Mouse (Mus musculus): ENCODE results near the gene Gm20425. TPM values are rescaled to one million over a fixed set of nuclear protein-coding genes. Genes with fewer than 3 reads are reported as not detected.

Gm20425 gene
- 4.6 and 7.3 TPM in 2 replicates for polyA plus RNA-seq (2016; fragmentation: Nextera tagmentation; extraction: Ambion mirVana)

GRCm38 (mm10) chr9:103230151-103230951, at the start of gene Gm20425, which contains the start of gene Trf:
Gm20425 (minus strand) TSS chr9:103230307.
Trf (minus strand) TSS chr9:103230444.
- peak; percentile 51; the same call in 1 of the 2 replicates for ATAC-seq (ENCODE audit: low FRiP score, low read depth)
- H3K27me3 ChIP-seq (replicated peaks), result no peaks in the 10 kb centered on the region
- H3K9ac ChIP-seq, result peak within 1 kb of the TSS; percentile 45
- H3K9me3 ChIP-seq, result no peaks in the 10 kb centered on the region
- H3K27ac ChIP-seq, result 0 out of 2 replicates have a peak within 1 kb of the TSS, but pooled peaks have one; percentile 6
- H3K4me1 ChIP-seq, result peaks cover 5% of the 10 kb centered on the region; the same call in 1 of the 2 replicates
- peak within 1 kb of the TSS; percentile 7; the same call in 1 of the 2 replicates for H3K4me3 ChIP-seq
- 41% methylated on average over 29 of the region's 29 CpGs for WGBS
- no peaks in the 10 kb centered on the region for H3K36me3 ChIP-seq
- peak within 1 kb of the TSS; percentile 47 for H3K4me2 ChIP-seq (replicated peaks)

GRCm38 (mm10) chr9:103276876-103277275, 46.8 kb upstream of the Gm20425 start:
- Histone ChIP-seq H3K4me3 (no peak overlapping the region), H3K4me2 (replicated peaks) (no peak overlapping the region), H3K27me3 (replicated peaks) (no peaks in the 10 kb centered on the region), H3K9me3 (no peaks in the 10 kb centered on the region), H3K27ac (no peak overlapping the region), H3K4me1 (no peaks in the 10 kb centered on the region), H3K36me3 (no peaks in the 10 kb centered on the region), H3K9ac (no peak overlapping the region)
- 87% methylated on average over 6 of the region's 6 CpGs for WGBS
- ATAC-seq (ENCODE audit: low FRiP score, low read depth), result no peak

GRCm38 (mm10) chr9:103275676-103276075, 45.6 kb upstream of the Gm20425 start:
- Histone ChIP-seq H3K4me2 (replicated peaks) (no peak overlapping the region), H3K4me1 (no peaks in the 10 kb centered on the region), H3K9me3 (no peaks in the 10 kb centered on the region), H3K27ac (no peak overlapping the region), H3K9ac (no peak overlapping the region), H3K4me3 (no peak overlapping the region), H3K27me3 (replicated peaks) (no peaks in the 10 kb centered on the region), H3K36me3 (no peaks in the 10 kb centered on the region)
- no peak for ATAC-seq (ENCODE audit: low FRiP score, low read depth)
- WGBS, result 83% methylated on average over 1 of the region's 1 CpGs

DNA sequence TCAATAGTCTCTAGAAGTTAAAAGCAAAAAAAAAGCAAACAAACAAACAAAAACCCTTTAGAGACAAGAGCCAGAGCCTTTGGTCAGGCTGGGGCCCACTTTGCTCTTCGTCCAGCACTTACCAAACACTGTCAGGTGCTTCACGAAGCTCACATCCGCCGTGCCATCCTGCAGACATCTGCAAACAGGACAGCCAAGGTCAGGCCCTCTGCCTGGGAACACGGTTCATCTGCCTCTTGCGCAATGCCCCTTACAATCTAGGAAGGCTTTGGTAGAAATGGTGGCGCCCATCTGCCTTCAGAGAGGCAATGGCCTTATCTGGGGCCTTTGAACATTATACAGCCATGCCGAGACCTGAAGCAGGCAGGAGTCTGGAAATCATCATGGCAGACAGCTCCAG, 44.7 kb upstream of the Gm20425 start:
- no peaks in the 10 kb centered on the region for H3K36me3 ChIP-seq
- no peak overlapping the region for H3K27ac ChIP-seq
- no peak overlapping the region for H3K4me2 ChIP-seq (replicated peaks)
- no peak overlapping the region for H3K4me3 ChIP-seq
- no peak for ATAC-seq (ENCODE audit: low FRiP score, low read depth)
- WGBS, result 87% methylated on average over 8 of the region's 8 CpGs
- H3K27me3 ChIP-seq (replicated peaks), result no peaks in the 10 kb centered on the region
- no peak overlapping the region for H3K9ac ChIP-seq
- no peaks in the 10 kb centered on the region for H3K9me3 ChIP-seq
- H3K4me1 ChIP-seq, result no peaks in the 10 kb centered on the region

DNA sequence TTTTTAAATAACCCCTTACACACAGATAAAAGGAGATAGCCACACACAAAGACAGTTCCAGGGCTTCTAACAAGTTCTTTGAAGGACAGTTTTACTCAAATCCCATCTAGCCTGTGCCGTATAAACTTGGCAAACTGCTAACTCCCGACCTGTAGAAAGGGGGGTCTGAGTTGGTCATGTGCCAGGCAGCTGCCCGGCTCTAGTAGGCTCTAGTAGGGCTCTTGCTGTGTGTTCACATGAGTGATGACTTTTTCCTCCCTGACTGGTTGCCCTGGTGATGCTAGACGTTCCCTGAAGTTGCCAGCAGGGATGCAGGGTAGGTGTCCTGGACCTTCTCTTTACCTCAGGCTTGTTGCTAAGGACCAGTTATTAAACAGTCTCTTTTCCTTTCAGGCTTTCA, 41.0 kb upstream of the Gm20425 start:
- Histone ChIP-seq H3K4me2 (replicated peaks) (no peak overlapping the region), H3K9ac (no peak overlapping the region), H3K27ac (no peak overlapping the region), H3K9me3 (no peaks in the 10 kb centered on the region), H3K4me3 (no peak overlapping the region), H3K36me3 (no peaks in the 10 kb centered on the region), H3K27me3 (replicated peaks) (no peaks in the 10 kb centered on the region), H3K4me1 (no peaks in the 10 kb centered on the region)
- 19% methylated on average over 4 of the region's 4 CpGs for WGBS
- ATAC-seq (ENCODE audit: low FRiP score, low read depth), result peak; percentile 82

DNA sequence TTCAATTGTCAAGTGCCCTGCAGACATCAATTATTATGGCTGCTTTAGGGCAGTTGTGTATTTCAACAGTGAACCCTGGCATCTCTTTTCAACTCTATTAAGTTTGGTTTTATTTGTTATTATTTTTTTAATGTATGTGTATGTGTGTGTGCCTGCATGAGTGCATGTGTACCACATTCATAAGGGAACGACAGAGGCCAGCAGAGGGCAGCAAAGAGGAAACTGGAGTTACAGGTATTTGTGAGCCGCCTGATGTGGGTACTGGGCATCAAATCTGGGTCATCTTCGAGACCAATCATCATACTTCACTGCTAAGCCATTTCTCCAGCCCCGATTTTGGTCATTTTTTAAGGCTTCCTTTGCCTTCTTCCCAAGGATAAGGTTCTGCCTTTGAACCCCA, 35.7 kb upstream of the Gm20425 start:
- Histone ChIP-seq H3K36me3 (no peaks in the 10 kb centered on the region), H3K4me1 (no peaks in the 10 kb centered on the region), H3K9ac (no peak overlapping the region), H3K27me3 (replicated peaks) (no peaks in the 10 kb centered on the region), H3K4me2 (replicated peaks) (no peak overlapping the region), H3K9me3 (no peaks in the 10 kb centered on the region), H3K27ac (no peak overlapping the region), H3K4me3 (no peak overlapping the region)
- 92% methylated on average over 4 of the region's 4 CpGs for WGBS
- ATAC-seq (ENCODE audit: low FRiP score, low read depth), result no peak

GRCm38 (mm10) chr9:103252906-103253305, 22.8 kb upstream of the Gm20425 start:
- Histone ChIP-seq H3K9ac (no peak overlapping the region), H3K36me3 (no peaks in the 10 kb centered on the region), H3K4me1 (no peaks in the 10 kb centered on the region), H3K9me3 (no peaks in the 10 kb centered on the region), H3K4me2 (replicated peaks) (no peak overlapping the region), H3K4me3 (no peak overlapping the region), H3K27ac (no peak overlapping the region), H3K27me3 (replicated peaks) (no peaks in the 10 kb centered on the region)
- WGBS, result 84% methylated on average over 5 of the region's 5 CpGs
- ATAC-seq (ENCODE audit: low FRiP score, low read depth), result no peak

DNA sequence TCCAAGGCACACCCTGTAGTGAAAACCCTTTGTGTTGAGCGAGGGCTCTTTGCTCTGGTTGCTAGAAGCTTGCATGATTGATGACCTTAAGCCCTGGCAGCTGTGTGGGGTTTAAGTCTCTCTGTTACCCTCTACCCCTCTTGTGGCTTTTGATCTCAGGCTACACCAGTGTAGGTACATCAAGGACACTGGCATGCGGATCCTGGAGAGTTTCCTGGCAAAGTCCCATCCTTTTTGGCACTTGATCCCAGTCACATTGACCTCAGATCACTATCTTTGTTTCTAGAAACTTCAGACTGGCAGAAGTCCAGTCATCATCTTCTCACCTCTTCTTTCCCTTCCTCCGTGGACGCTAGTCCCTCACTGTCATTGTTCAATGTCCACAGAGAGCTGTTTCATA, 18.5 kb upstream of the Gm20425 start:
- H3K4me3 ChIP-seq, result no peak overlapping the region
- ATAC-seq (ENCODE audit: low FRiP score, low read depth), result no peak

DNA sequence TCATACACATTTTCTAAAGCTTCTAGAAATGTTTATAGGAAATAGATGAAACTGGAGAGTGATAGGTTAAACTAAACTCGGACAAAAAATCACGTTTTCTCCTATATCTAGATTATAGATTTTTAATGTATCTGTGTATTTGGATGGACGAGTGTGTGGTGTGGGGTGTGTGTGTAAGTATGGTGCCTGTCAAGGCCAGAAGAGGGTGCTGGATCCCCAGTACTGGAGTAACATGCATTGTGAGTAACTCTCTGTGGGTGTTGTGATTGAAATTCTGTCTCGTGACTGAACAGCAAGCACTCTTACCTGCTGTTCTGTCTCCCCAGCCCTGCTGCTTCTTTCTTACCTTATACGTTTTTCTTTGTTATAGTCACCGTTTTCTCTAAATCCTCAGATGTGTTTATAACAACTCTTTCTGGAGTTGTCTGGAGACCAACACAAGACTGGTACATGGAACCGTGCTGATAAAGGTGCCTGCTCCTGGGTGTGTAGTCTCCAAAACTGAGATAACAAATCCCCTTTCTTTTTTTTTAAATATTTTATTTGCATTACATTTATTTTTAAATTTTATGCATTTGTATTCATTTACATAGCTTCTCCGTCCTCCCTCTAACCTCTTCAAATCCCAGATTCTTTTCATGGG, 16.5 kb upstream of the Gm20425 start:
- H3K4me1 ChIP-seq, result no peaks in the 10 kb centered on the region
- H3K36me3 ChIP-seq, result no peaks in the 10 kb centered on the region
- no peaks in the 10 kb centered on the region for H3K9me3 ChIP-seq
- 88% methylated on average over 8 of the region's 8 CpGs for WGBS
- no peak overlapping the region for H3K27ac ChIP-seq
- H3K4me2 ChIP-seq (replicated peaks), result no peak overlapping the region
- H3K4me3 ChIP-seq, result no peak overlapping the region
- no peaks in the 10 kb centered on the region for H3K27me3 ChIP-seq (replicated peaks)
- H3K9ac ChIP-seq, result no peak overlapping the region
- no peak for ATAC-seq (ENCODE audit: low FRiP score, low read depth)

More for the DNA sequence above, 18.5 kb upstream of the Gm20425 start:
- 61% methylated on average over 4 of the region's 4 CpGs for WGBS
- no peak overlapping the region for H3K9ac ChIP-seq
- H3K9me3 ChIP-seq, result no peaks in the 10 kb centered on the region
- no peaks in the 10 kb centered on the region for H3K4me1 ChIP-seq
- no peak overlapping the region for H3K27ac ChIP-seq
- H3K27me3 ChIP-seq (replicated peaks), result no peaks in the 10 kb centered on the region
- no peak overlapping the region for H3K4me2 ChIP-seq (replicated peaks)
- no peaks in the 10 kb centered on the region for H3K36me3 ChIP-seq

DNA sequence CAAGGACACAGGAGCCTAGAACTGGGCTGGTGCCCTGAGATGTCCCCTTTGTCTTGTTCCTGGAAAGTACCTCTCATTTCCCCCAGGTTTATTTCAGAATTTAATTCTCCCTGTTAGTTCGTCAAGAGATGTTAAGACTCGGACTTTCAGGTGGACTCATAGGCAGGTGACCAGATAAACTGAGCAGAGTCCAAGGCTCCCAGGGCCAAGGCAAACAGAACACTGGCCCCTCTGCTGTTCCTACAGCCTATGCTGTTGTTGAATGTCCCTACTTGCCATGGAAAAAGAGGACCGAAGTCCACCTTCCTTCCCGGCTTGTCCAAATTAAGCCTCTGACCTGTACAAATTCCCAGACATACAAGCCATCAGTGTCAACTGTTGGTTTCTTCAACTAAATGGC, 13.5 kb upstream of the Gm20425 start:
- 92% methylated on average over 4 of the region's 4 CpGs for WGBS
- Histone ChIP-seq H3K4me3 (no peak overlapping the region), H3K9me3 (no peaks in the 10 kb centered on the region), H3K4me1 (0 out of 2 replicates have a peak, but pooled peaks cover 4% of the 10 kb centered on the region), H3K9ac (no peak overlapping the region), H3K27me3 (replicated peaks) (no peaks in the 10 kb centered on the region), H3K36me3 (no peaks in the 10 kb centered on the region), H3K4me2 (replicated peaks) (no peak overlapping the region), H3K27ac (no peak overlapping the region)
- ATAC-seq (ENCODE audit: low FRiP score, low read depth), result no peak

DNA sequence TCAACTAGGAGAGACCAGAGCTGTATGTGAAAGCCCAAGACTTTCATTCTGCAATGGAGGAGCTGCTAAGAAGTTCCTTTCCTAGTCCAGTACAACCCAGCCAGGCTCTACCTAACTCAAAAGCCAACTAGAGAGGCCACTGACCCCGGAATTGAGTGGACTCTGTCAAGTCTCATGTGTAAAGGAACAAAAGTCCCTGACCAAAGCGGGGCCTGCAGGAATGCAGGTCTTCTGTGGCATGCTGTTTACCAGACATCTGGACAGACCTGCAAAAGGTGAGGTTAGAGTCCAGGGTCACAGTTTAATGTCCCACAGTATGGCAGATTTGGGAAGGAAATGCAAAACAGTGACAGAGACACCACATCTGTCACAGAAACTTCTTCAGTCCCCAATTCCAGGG, 11.1 kb upstream of the Gm20425 start:
- ATAC-seq (ENCODE audit: low FRiP score, low read depth), result no peak
- WGBS, result 82% methylated on average over 2 of the region's 2 CpGs
- H3K27ac ChIP-seq, result no peak overlapping the region
- H3K27me3 ChIP-seq (replicated peaks), result no peaks in the 10 kb centered on the region
- 0 out of 2 replicates have a peak, but pooled peaks cover 4% of the 10 kb centered on the region for H3K4me1 ChIP-seq
- H3K36me3 ChIP-seq, result no peaks in the 10 kb centered on the region
- H3K4me2 ChIP-seq (replicated peaks), result no peak overlapping the region
- no peak overlapping the region for H3K4me3 ChIP-seq
- H3K9ac ChIP-seq, result no peak overlapping the region
- H3K9me3 ChIP-seq, result no peaks in the 10 kb centered on the region

DNA sequence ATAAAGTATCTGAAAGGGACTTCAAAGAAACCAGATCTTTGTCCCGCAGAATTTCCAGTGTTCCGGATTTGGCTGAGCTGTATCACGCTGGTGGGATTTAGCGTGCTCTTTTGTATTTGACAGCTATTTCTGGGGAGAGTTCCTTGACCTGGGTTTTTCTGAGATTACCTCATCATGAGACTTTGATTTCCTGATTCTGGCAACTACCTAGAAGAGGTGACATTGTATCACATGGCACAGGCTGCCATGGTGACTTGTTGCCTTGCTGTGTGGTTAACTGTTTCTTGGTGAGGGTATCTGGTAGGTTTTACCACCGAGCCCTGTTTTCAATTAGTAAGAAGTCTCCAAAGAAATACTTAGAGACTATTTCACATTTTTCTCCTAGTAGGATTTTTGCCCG, 9.4 kb upstream of the Gm20425 start:
- Histone ChIP-seq H3K27me3 (replicated peaks) (no peaks in the 10 kb centered on the region), H3K36me3 (no peaks in the 10 kb centered on the region), H3K4me2 (replicated peaks) (no peak overlapping the region), H3K9ac (no peak overlapping the region), H3K4me3 (no peak overlapping the region), H3K9me3 (no peaks in the 10 kb centered on the region), H3K4me1 (0 out of 2 replicates have a peak, but pooled peaks cover 4% of the 10 kb centered on the region), H3K27ac (no peak overlapping the region)
- ATAC-seq (ENCODE audit: low FRiP score, low read depth), result no peak
- WGBS, result 92% methylated on average over 6 of the region's 6 CpGs

All from neural tube, embryonic 12.5 days (tissue).